Mouse (Mus musculus) myocyte (in vitro differentiated cells): ENCODE measurements at regions not wholly inside any gene's neighbourhood (a gene's known extent, or its start where the extent isn't known, plus 50 kb on each side); places are given as distances from the start of the nearest gene placed in this dataset.

ENCODE experiments used
- H3K27me3 ChIP-seq: one replicate; pipeline ENCODE4 v1.6.1; 2011; ENCODE audit not compliant: control insufficient read depth, insufficient read depth, insufficient read length
- H3K36me3 ChIP-seq: one replicate; pipeline ENCODE4 v1.6.1; 2011; ENCODE audit not compliant: control insufficient read depth, insufficient read depth
- H3K4me2 ChIP-seq: one replicate; pipeline ENCODE4 v1.6.1; 2011; ENCODE audit warnings: low read depth, control low read depth
- H3K4me3 ChIP-seq: one replicate; pipeline ENCODE4 v1.5.1; 2011; ENCODE audit warnings: mild to moderate bottlenecking, control low read depth, moderate library complexity
- H3K79me2 ChIP-seq: one replicate; pipeline ENCODE4 v1.6.1; 2011; ENCODE audit not compliant: control insufficient read depth, insufficient read depth
- H3ac ChIP-seq: one replicate; pipeline ENCODE4 v1.6.1; 2011; ENCODE audit not compliant: control insufficient read depth, insufficient read length
- CEBPB ChIP-seq: IDR thresholded peaks from 2 replicates; pipeline ENCODE4 v1.6.1; 2011; ENCODE audit warnings: mild to moderate bottlenecking, moderate library complexity; ENCODE audit not compliant: poor library complexity, insufficient read depth, severe bottlenecking
- E2F4 ChIP-seq: IDR thresholded peaks from one replicate; pipeline ENCODE4 v1.6.1; 2011; ENCODE audit warnings: mild to moderate bottlenecking, control low read depth, moderate library complexity; ENCODE audit not compliant: insufficient read depth
- MAX ChIP-seq: IDR thresholded peaks from one replicate; pipeline ENCODE4 v1.6.1; 2011; ENCODE audit warnings: low read depth, mild to moderate bottlenecking, control low read depth
- MYOD1 ChIP-seq, 3 experiments: IDR thresholded peaks; one replicate each; pipeline ENCODE4 v1.6.1; 2011; ENCODE audit warnings: control low read depth in 2 of 3, low read depth in 2 of 3, mild to moderate bottlenecking in 2 of 3, moderate library complexity in 1 of 3; ENCODE audit not compliant: insufficient read length in 2 of 3, control insufficient read depth in 1 of 3
- MYOG ChIP-seq, 3 experiments: IDR thresholded peaks; one replicate each; pipeline ENCODE4 v1.6.1; 2011; ENCODE audit warnings: control low read depth in 2 of 3, low read depth in 2 of 3, mild to moderate bottlenecking in 2 of 3; ENCODE audit not compliant: insufficient read length in 2 of 3, control insufficient read depth in 1 of 3, insufficient read depth in 1 of 3
- POLR2A ChIP-seq: IDR thresholded peaks from one replicate; pipeline ENCODE4 v1.6.1; 2011; ENCODE audit warnings: low read depth, mild to moderate bottlenecking, control low read depth, moderate library complexity; ENCODE audit not compliant: insufficient read length
- POLR2AphosphoS2 ChIP-seq: IDR thresholded peaks from one replicate; pipeline ENCODE4 v1.6.1; 2011; ENCODE audit warnings: low read depth, control low read depth; ENCODE audit not compliant: insufficient read length
- REST ChIP-seq: IDR thresholded peaks from one replicate; pipeline ENCODE4 v1.6.1; 2011; ENCODE audit warnings: mild to moderate bottlenecking, control low read depth, moderate library complexity; ENCODE audit not compliant: insufficient read depth, insufficient read length
- SRF ChIP-seq: IDR thresholded peaks from one replicate; pipeline ENCODE4 v1.6.1; 2011; ENCODE audit warnings: low read depth; ENCODE audit not compliant: control insufficient read depth, insufficient read length
- TCF12 ChIP-seq: IDR thresholded peaks from one replicate; pipeline ENCODE4 v1.6.1; 2011; ENCODE audit warnings: mild to moderate bottlenecking, control low read depth; ENCODE audit not compliant: poor library complexity, insufficient read depth, severe bottlenecking
- TCF3 ChIP-seq: IDR thresholded peaks from one replicate; pipeline ENCODE4 v1.6.1; 2011; ENCODE audit warnings: low read depth, control low read depth; ENCODE audit not compliant: insufficient read length
- USF1 ChIP-seq: IDR thresholded peaks from one replicate; pipeline ENCODE4 v1.6.1; 2011; ENCODE audit warnings: low read depth, mild to moderate bottlenecking, control low read depth, moderate library complexity

GRCm38 (mm10) chr2:21267149-21267761 lies 61.7 kb downstream of the Thnsl1 start:
- Histone ChIP-seq H3K4me3 (no peak overlapping the region), H3K36me3 (no peaks in the 10 kb centered on the region), H3ac (no peak overlapping the region), H3K79me2 (no peaks in the 10 kb centered on the region), H3K27me3 (no peaks in the 10 kb centered on the region), H3K4me2 (no peak overlapping the region)
- TF ChIP-seq MAX (no peak), MYOD1 (IDR thresholded peaks at IDR 0.05; ENCODE audit: control insufficient read depth in 1 of 3, insufficient read length in 2 of 3, low read depth in 2 of 3) (no peak), REST (no peak), POLR2AphosphoS2 (no peak), POLR2A (no peak), E2F4 (no peak), MYOG (IDR thresholded peaks at IDR 0.05; ENCODE audit: control insufficient read depth in 1 of 3, insufficient read depth in 1 of 3, insufficient read length in 2 of 3, low read depth in 2 of 3) (no peak), TCF3 (no peak), SRF (no peak), TCF12 (no peak), USF1 (no peak), CEBPB (no peak)

GRCm38 (mm10) chr2:21269989-21270846 lies 64.7 kb downstream of the Thnsl1 start:
- H3K4me3 ChIP-seq, result no peak overlapping the region
- H3K27me3 ChIP-seq, result peaks cover 6% of the 10 kb centered on the region
- no peak overlapping the region for H3K4me2 ChIP-seq
- TF ChIP-seq TCF3, result no peak
- no peak for TF ChIP-seq MYOD1 (IDR thresholded peaks at IDR 0.05; ENCODE audit: control insufficient read depth in 1 of 3, insufficient read length in 2 of 3, low read depth in 2 of 3)
- TF ChIP-seq CEBPB, result no peak
- TF ChIP-seq SRF, result no peak
- H3ac ChIP-seq, result no peak overlapping the region
- H3K36me3 ChIP-seq, result no peaks in the 10 kb centered on the region
- H3K79me2 ChIP-seq, result no peaks in the 10 kb centered on the region

GRCm38 (mm10) chr2:21273416-21273815 lies 67.9 kb downstream of the Thnsl1 start:
- no peak for TF ChIP-seq SRF
- TF ChIP-seq POLR2AphosphoS2, result no peak
- TF ChIP-seq MYOG (IDR thresholded peaks at IDR 0.05; ENCODE audit: control insufficient read depth in 1 of 3, insufficient read depth in 1 of 3, insufficient read length in 2 of 3, low read depth in 2 of 3), result no peak
- no peak for TF ChIP-seq POLR2A
- Histone ChIP-seq H3K79me2 (no peaks in the 10 kb centered on the region), H3K4me2 (no peak overlapping the region), H3K4me3 (no peak overlapping the region), H3K27me3 (peaks cover 6% of the 10 kb centered on the region), H3K36me3 (no peaks in the 10 kb centered on the region), H3ac (no peak overlapping the region)

DNA sequence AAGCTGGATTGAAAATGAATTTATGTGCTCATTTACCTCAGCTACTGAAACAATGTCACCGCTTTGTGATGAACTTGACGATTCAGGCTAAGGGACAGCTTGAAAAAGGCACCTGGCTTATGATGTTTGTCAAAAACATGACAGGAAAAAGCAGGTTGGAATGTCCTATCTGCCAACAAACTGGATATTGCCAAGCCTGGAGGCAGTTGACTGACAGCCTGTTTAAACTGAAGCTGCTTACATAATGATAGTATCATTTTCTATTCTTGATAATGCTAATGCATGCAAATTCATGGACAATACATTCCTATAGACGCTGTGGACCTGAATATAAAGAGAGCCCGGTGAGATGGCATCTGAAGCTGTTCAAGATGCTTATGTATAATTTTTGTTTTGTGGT lies 69.8 kb downstream of the Thnsl1 start:
- no peak overlapping the region for H3K4me3 ChIP-seq
- no peak overlapping the region for H3ac ChIP-seq
- no peaks in the 10 kb centered on the region for H3K36me3 ChIP-seq
- no peaks in the 10 kb centered on the region for H3K79me2 ChIP-seq
- peaks cover 6% of the 10 kb centered on the region for H3K27me3 ChIP-seq
- TF ChIP-seq MYOD1 (IDR thresholded peaks at IDR 0.05; ENCODE audit: control insufficient read depth in 1 of 3, insufficient read length in 2 of 3, low read depth in 2 of 3) (no peak), USF1 (no peak), E2F4 (no peak), TCF3 (no peak), MAX (no peak)
- H3K4me2 ChIP-seq, result no peak overlapping the region

- H3ac ChIP-seq, result no peak overlapping the region
- H3K27me3 ChIP-seq, result no peaks in the 10 kb centered on the region
- TF ChIP-seq SRF, result no peak
- no peak for TF ChIP-seq MAX
- TF ChIP-seq MYOD1 (IDR thresholded peaks at IDR 0.05; ENCODE audit: control insufficient read depth in 1 of 3, insufficient read length in 2 of 3, low read depth in 2 of 3), result no peak
- no peak for TF ChIP-seq USF1
- no peak for TF ChIP-seq CEBPB
- TF ChIP-seq POLR2A, result no peak
- no peak for TF ChIP-seq REST
- no peak for TF ChIP-seq POLR2AphosphoS2
- TF ChIP-seq TCF12, result no peak
- TF ChIP-seq E2F4, result no peak
- TF ChIP-seq TCF3, result no peak
- TF ChIP-seq MYOG (IDR thresholded peaks at IDR 0.05; ENCODE audit: control insufficient read depth in 1 of 3, insufficient read depth in 1 of 3, insufficient read length in 2 of 3, low read depth in 2 of 3), result no peak
- H3K4me2 ChIP-seq, result no peak overlapping the region
- H3K4me3 ChIP-seq, result no peak overlapping the region
- H3K36me3 ChIP-seq, result no peaks in the 10 kb centered on the region
- no peaks in the 10 kb centered on the region for H3K79me2 ChIP-seq
These were observed 75.4 kb downstream of the Thnsl1 start for GRCm38 (mm10) chr2:21280794-21281420.
